In the genomic region with DNA sequence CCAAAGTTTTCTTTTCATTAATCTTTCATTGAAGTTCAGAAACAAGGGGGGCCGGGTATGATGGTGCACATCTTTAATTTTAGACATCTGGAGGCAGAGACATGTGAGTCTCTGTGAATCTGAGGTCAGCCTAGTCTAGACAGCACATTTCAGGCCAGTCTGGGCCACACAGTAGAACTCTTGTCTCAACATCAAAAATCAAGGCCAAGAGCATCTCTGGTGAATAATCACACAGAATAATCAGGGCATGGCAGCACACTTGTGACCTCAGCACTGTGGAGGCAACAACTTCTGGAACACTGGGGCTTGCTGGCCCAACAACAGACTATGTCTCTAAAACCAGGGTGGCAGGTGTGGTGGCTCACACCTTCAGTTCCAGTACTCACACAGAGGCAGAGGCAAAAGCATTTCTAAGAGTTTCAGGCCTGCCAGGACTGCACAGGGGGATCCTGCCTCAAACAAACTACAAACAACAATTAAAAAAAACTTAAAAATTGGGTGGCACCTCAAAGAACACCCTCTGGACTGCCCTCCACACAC, we compare ENCODE assay signal across 16 mouse cellular contexts.
"Had no signal": no experiment of that assay in that cellular context is flagged by ENCODE, and none has a peak within 500 bp of the region (broad histone marks: within the 10 kb centered on the region; RNA-seq: fewer than 3 reads in every experiment).

No protein-coding gene starts in this region.

- ATAC-seq: hindbrain, postnatal 0 days; intestine, embryonic 16.5 days; liver, embryonic 12.5 days had no signal

- DNase-seq: gastrocnemius, postnatal 14 days; gastrocnemius, postnatal 36 days; heart, adult 18-20 months; heart, postnatal 14 days; heart, postnatal 36 days; kidney, adult 11 months; kidney, adult 2 months; kidney, adult 9 months; kidney, postnatal 14 days; kidney, postnatal 36 days; layer of hippocampus, adult 9-11 months; layer of hippocampus, postnatal 36 days; left cerebral cortex, postnatal 4 days had no signal
